Mouse (Mus musculus): ENCODE data around the gene Rrnad1. TPM values are rescaled to one million over a fixed set of nuclear protein-coding genes. Genes with fewer than 3 reads are reported as not detected.

Rrnad1 gene
- polyA plus RNA-seq, 1 experiment from 2014 or later: 22.4 TPM

DNA sequence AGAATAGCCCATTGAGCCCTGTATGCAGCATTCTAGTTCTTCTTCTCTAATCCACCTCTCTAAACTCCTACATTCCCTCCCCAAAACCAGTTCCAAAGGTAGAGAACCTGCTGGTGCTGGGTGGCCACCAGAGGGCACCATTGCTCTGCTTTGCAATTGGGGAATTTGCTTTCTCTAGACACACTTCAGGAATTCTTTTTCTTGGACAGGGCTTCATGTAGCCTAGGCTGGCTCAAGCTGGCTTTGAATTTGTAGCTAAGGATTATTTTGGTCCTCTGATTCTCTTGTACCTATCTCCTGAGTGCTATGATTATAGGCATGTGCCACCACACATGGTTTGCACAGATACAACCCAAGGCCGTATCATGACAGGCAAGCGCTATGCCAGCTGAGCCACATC lies 5.3 kb upstream of the Rrnad1 start:
- Histone ChIP-seq H3K27ac (replicated peaks) (no peak overlapping the region), H3K9ac (no peak overlapping the region), H3K4me2 (replicated peaks) (no peak overlapping the region), H3K36me3 (peaks cover 67% of the 10 kb centered on the region), H3K9me3 (replicated peaks) (no peaks in the 10 kb centered on the region), H3K4me1 (peaks cover 37% of the 10 kb centered on the region), H3K4me3 (replicated peaks) (no peak overlapping the region), H3K27me3 (no peaks in the 10 kb centered on the region)
- peak; percentile 56; the same call in 1 of the 2 replicates for ATAC-seq (ENCODE audit: insufficient number of reproducible peaks, low FRiP score, low TSS enrichment, low read depth)
- WGBS: 98% methylated on average over 2 of the region's 2 CpGs

DNA sequence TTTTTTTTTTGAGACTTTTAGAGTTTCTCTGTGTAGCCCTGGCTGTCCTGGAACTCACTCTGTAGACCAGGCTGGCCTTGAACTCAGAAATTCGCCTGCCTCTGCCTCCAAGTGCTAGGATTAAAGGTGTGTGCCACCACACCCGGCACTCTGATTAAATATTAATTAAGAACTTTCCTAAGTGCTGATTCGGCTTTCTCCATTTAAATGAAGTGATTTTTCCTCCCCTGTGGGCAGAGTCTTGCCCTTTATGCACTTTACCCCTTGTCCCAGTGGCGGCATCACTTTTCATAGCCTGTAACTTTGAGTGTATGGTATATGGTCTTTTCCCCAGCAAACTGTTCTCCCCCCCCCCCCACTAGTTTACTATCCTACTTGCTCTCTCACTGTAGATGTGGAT lies 4.7 kb upstream of the Rrnad1 start:
- H3K4me2 ChIP-seq (replicated peaks): no peak overlapping the region
- no peak overlapping the region for H3K27ac ChIP-seq (replicated peaks)
- no peaks in the 10 kb centered on the region for H3K27me3 ChIP-seq
- no peak overlapping the region for H3K4me3 ChIP-seq (replicated peaks)
- no peak overlapping the region for H3K9ac ChIP-seq
- H3K4me1 ChIP-seq: peaks cover 39% of the 10 kb centered on the region
- no peak for ATAC-seq (ENCODE audit: insufficient number of reproducible peaks, low FRiP score, low TSS enrichment, low read depth)
- H3K36me3 ChIP-seq: peaks cover 63% of the 10 kb centered on the region
- no peaks in the 10 kb centered on the region for H3K9me3 ChIP-seq (replicated peaks)
- WGBS: 84% methylated on average over 4 of the region's 4 CpGs

DNA sequence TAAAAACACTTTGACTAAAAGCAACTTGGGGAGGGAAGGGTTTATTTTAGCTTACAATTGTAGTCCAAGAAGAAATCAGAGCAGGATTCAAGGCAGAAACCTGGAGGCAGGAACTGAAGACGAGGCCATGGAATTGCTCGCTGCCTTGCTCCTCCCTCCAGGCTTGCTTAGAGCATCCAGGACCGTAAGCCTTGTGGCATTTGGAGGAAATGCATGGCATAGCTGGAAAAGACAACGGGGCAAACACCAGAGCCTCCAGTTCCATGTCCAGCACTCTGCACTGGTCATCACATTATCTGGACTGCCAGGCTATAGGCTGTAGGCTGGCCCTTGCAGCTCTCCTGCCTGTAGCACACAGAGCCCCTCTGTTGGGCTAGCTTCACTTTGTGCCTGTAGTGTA lies 4.0 kb upstream of the Rrnad1 start:
- no peak for ATAC-seq (ENCODE audit: insufficient number of reproducible peaks, low FRiP score, low TSS enrichment, low read depth)
- Histone ChIP-seq H3K36me3 (peaks cover 56% of the 10 kb centered on the region), H3K27ac (replicated peaks) (no peak overlapping the region), H3K9ac (no peak overlapping the region), H3K4me1 (peaks cover 39% of the 10 kb centered on the region), H3K9me3 (replicated peaks) (no peaks in the 10 kb centered on the region), H3K27me3 (no peaks in the 10 kb centered on the region), H3K4me3 (replicated peaks) (no peak overlapping the region), H3K4me2 (replicated peaks) (no peak overlapping the region)
- WGBS: 61% methylated on average over 4 of the region's 4 CpGs

DNA sequence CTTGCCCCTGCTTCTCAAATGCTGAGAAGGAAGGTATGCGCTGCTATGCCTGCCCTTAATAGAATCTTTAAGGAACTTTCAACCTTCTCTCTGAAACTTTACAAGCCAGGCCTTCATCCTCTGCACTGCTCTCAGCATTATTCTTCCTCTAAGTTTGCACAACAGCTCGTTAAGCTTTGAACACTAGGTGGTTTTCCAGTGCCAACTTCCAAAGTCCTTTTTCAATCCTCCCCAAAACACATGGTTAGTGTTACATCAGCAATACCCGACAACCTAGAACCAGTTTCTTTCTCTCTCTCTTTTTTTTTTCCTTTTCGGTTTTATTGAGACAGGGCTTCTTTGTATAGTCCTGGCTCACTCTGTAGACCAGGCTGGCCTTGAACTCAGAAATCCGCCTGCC lies 3.5 kb upstream of the Rrnad1 start:
- Histone ChIP-seq H3K27ac (replicated peaks) (no peak overlapping the region), H3K4me2 (replicated peaks) (no peak overlapping the region), H3K27me3 (no peaks in the 10 kb centered on the region), H3K9ac (no peak overlapping the region), H3K36me3 (peaks cover 51% of the 10 kb centered on the region), H3K4me3 (replicated peaks) (no peak overlapping the region), H3K9me3 (replicated peaks) (no peaks in the 10 kb centered on the region), H3K4me1 (peaks cover 44% of the 10 kb centered on the region)
- ATAC-seq (ENCODE audit: insufficient number of reproducible peaks, low FRiP score, low TSS enrichment, low read depth): no peak
- 77% methylated on average over 5 of the region's 5 CpGs for WGBS

GRCm38 (mm10) chr3:87929341-87930077 lies 1.0 kb downstream of the Rrnad1 start:
- H3K9ac ChIP-seq: peak overlapping the region; percentile 85
- 4% methylated on average over 26 of the region's 26 CpGs for WGBS
- H3K4me2 ChIP-seq (replicated peaks): peak overlapping the region; percentile 76
- peaks cover 33% of the 10 kb centered on the region for H3K4me1 ChIP-seq
- H3K9me3 ChIP-seq (replicated peaks): no peaks in the 10 kb centered on the region
- H3K4me3 ChIP-seq (replicated peaks): peak overlapping the region; percentile 98
- no peak for ATAC-seq (ENCODE audit: insufficient number of reproducible peaks, low FRiP score, low TSS enrichment, low read depth)
- peak overlapping the region; percentile 90 for H3K27ac ChIP-seq (replicated peaks)
- H3K36me3 ChIP-seq: peaks cover 56% of the 10 kb centered on the region
- no peaks in the 10 kb centered on the region for H3K27me3 ChIP-seq

- H3K4me3 ChIP-seq (replicated peaks): no peak overlapping the region
These were observed 3.1 kb downstream of the Rrnad1 start for GRCm38 (mm10) chr3:87927452-87927851.

GRCm38 (mm10) chr3:87924996-87925395 lies 5.5 kb downstream of the Rrnad1 start:
- ATAC-seq (ENCODE audit: insufficient number of reproducible peaks, low FRiP score, low TSS enrichment, low read depth): no peak
- 85% methylated on average over 7 of the region's 7 CpGs for WGBS
- Histone ChIP-seq H3K36me3 (peaks cover 60% of the 10 kb centered on the region), H3K4me1 (peaks cover 7% of the 10 kb centered on the region), H3K4me3 (replicated peaks) (no peak overlapping the region), H3K9me3 (replicated peaks) (no peaks in the 10 kb centered on the region), H3K4me2 (replicated peaks) (no peak overlapping the region), H3K9ac (no peak overlapping the region), H3K27ac (replicated peaks) (no peak overlapping the region), H3K27me3 (no peaks in the 10 kb centered on the region)

More at GRCm38 (mm10) chr3:87927452-87927851, 3.1 kb downstream of the Rrnad1 start:
- Histone ChIP-seq H3K36me3 (peaks cover 68% of the 10 kb centered on the region), H3K9ac (no peak overlapping the region), H3K27me3 (no peaks in the 10 kb centered on the region), H3K4me1 (peaks cover 24% of the 10 kb centered on the region), H3K9me3 (replicated peaks) (no peaks in the 10 kb centered on the region), H3K27ac (replicated peaks) (no peak overlapping the region), H3K4me2 (replicated peaks) (no peak overlapping the region)
- WGBS: 90% methylated on average over 5 of the region's 5 CpGs
- no peak for ATAC-seq (ENCODE audit: insufficient number of reproducible peaks, low FRiP score, low TSS enrichment, low read depth)

GRCm38 (mm10) chr3:87920270-87920943 lies 10.1 kb downstream of the Rrnad1 start:
- Histone ChIP-seq H3K4me3 (replicated peaks) (peak overlapping the region; percentile 62), H3K4me1 (0 out of 2 replicates have a peak, but pooled peaks cover 3% of the 10 kb centered on the region), H3K27me3 (no peaks in the 10 kb centered on the region), H3K27ac (replicated peaks) (no peak overlapping the region), H3K4me2 (replicated peaks) (peak overlapping the region; percentile 72), H3K9me3 (replicated peaks) (no peaks in the 10 kb centered on the region), H3K36me3 (peaks cover 49% of the 10 kb centered on the region), H3K9ac (peak overlapping the region; percentile 51)
- ATAC-seq (ENCODE audit: insufficient number of reproducible peaks, low FRiP score, low TSS enrichment, low read depth): no peak
- WGBS: 66% methylated on average over 9 of the region's 9 CpGs

GRCm38 (mm10) chr3:87919336-87920108 lies 11.0 kb downstream of the Rrnad1 start, which contains the start of gene Mrpl24:
Mrpl24 (plus strand) TSS chr3:87919506.
- no peaks in the 10 kb centered on the region for H3K27me3 ChIP-seq
- H3K4me1 ChIP-seq: 0 out of 2 replicates have a peak, but pooled peaks cover 3% of the 10 kb centered on the region
- H3K9me3 ChIP-seq (replicated peaks): no peaks in the 10 kb centered on the region
- peak within 1 kb of the TSS; percentile 51 for H3K9ac ChIP-seq
- peak within 1 kb of the TSS; percentile 62 for H3K4me3 ChIP-seq (replicated peaks)
- H3K27ac ChIP-seq (replicated peaks): peak within 1 kb of the TSS; percentile 84
- peak; percentile 83 for ATAC-seq (ENCODE audit: insufficient number of reproducible peaks, low FRiP score, low TSS enrichment, low read depth)
- peak within 1 kb of the TSS; percentile 72 for H3K4me2 ChIP-seq (replicated peaks)
- H3K36me3 ChIP-seq: peaks cover 49% of the 10 kb centered on the region
- under 1% methylated on average over 30 of the region's 30 CpGs for WGBS

DNA sequence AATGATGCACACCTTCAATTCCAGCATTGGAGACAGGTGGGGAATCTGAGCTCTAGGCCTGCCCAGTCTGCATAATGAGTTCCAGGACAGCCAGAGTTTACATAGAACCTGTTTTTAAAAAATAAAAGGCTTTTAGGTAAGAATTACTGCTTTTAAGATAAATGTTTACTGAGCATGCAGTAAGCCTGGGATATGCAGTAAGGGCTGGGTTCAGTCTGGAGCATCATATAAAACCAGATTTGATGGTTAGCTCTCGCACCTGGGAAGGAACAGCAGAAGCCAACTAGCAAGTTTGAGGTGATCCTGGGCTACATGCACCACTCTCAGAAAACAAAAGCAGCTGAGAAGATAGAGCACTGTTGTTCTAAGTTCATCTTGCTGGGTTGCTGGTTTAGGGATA lies 12.0 kb downstream of the Rrnad1 start:
- no peak overlapping the region for H3K27ac ChIP-seq (replicated peaks)

DNA sequence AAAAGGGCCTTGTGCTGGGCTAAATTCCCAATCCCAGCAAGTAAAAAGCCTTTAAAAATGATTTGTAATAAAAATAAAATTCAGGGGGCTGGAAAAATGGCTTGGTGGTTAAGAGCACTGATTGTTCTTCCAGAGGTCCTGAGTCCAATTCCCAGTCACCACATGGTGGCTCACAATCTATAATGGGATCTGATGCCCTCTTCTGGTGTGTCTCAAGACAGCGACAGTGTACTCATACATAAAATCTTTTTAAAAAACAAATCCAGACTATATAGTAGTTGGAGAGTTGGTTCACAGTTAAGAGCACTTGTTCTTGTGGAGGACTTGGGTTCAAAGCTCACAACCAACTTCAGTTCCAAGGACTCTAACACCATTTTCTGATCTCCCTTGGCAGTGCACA lies 13.5 kb downstream of the Rrnad1 start:
- H3K9me3 ChIP-seq (replicated peaks): no peaks in the 10 kb centered on the region
- H3K4me2 ChIP-seq (replicated peaks): no peak overlapping the region
- H3K4me1 ChIP-seq: peaks cover 3% of the 10 kb centered on the region; the same call in 1 of the 2 replicates
- no peaks in the 10 kb centered on the region for H3K27me3 ChIP-seq
- no peak overlapping the region for H3K9ac ChIP-seq
- no peak overlapping the region for H3K4me3 ChIP-seq (replicated peaks)
- ATAC-seq (ENCODE audit: insufficient number of reproducible peaks, low FRiP score, low TSS enrichment, low read depth): no peak
- WGBS: 87% methylated on average over 1 of the region's 1 CpGs
- peaks cover 40% of the 10 kb centered on the region for H3K36me3 ChIP-seq
- H3K27ac ChIP-seq (replicated peaks): no peak overlapping the region

More for the DNA sequence above, 12.0 kb downstream of the Rrnad1 start:
- Histone ChIP-seq H3K4me3 (replicated peaks) (no peak overlapping the region), H3K9ac (no peak overlapping the region), H3K4me1 (0 out of 2 replicates have a peak, but pooled peaks cover 3% of the 10 kb centered on the region), H3K4me2 (replicated peaks) (no peak overlapping the region), H3K9me3 (replicated peaks) (no peaks in the 10 kb centered on the region), H3K36me3 (peaks cover 49% of the 10 kb centered on the region), H3K27me3 (no peaks in the 10 kb centered on the region)
- no peak for ATAC-seq (ENCODE audit: insufficient number of reproducible peaks, low FRiP score, low TSS enrichment, low read depth)
- 88% methylated on average over 1 of the region's 1 CpGs for WGBS

Measured in embryonic facial prominence, embryonic 15.5 days (tissue).